ENCODE assay signal across 9 mouse cellular contexts in the genomic region with DNA sequence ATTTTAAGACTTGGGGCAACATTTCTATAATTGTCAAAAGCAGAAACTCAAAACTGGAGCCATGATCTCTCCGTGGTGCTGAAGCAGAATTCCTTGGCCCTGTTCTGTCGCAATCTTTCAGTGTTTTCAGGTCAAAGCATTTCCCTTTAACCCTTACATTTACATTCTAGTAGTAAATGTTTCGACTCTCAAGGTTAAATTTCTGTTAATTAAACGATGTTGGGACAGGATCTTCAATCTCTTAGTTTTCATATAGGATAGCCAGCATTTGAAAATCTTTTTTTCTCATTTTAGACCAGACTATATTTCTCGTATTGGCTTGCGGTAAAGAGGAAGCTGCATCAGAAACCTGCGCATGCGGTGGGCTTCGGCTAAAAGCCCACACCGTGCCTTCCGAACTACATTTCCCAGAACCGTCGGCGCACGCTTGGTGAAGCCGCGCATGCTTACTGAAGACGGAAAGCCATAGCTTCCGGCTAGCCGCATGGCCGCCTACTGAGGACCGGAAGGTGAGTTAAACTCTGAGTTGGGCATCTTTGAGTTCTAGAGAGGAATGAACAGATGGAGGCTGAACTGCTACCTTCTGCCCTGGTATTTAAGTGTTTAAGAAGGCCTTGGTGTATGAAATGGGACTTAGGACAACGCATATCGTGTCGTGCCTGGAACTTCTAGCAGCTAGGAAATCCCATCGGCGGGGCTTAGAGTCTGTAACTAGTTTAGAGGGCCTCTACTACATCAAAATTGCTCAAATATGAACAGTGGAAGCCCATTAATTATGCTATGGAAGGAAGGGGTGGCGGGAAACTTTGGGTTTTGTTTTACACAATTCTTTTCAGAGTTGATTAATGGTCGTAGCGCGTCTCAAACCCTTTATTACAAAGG. TPM values are rescaled to one million over a fixed set of nuclear protein-coding genes. Genes with fewer than 3 reads are reported as not detected.
DNase-seq lines count a peak whose midpoint lies in the region; ATAC-seq and TF ChIP-seq lines count a peak whose summit lies in the region.
"Had no signal": no experiment of that assay in that cellular context is flagged by ENCODE, and none has a peak within 500 bp of the region (broad histone marks: within the 10 kb centered on the region; RNA-seq: fewer than 3 reads in every experiment).

No protein-coding gene starts in this region.

- peak overlapping the region; percentile 78 for H3K4me2 ChIP-seq in heart, embryonic 11.5 days
- H3K4me2 ChIP-seq in kidney, embryonic 15.5 days, result peak overlapping the region; percentile 96
- peak overlapping the region; percentile 95 for H3K4me2 ChIP-seq in limb, embryonic 15.5 days
- H3K4me2 ChIP-seq in midbrain, postnatal 0 days (ENCODE audit: low read depth, low read length, poor library complexity, severe bottlenecking), result peak overlapping the region; percentile 88

- H3K4me3 ChIP-seq in embryonic fibroblast, embryonic 13.5 days (ENCODE audit: insufficient read depth, low read length), result peak overlapping the region; percentile 92
- peak overlapping the region; percentile 87 for H3K4me3 ChIP-seq in heart, embryonic 11.5 days (ENCODE audit: low read depth, low read length)
- peak overlapping the region; percentile 77 for H3K4me3 ChIP-seq in kidney, embryonic 15.5 days (replicated peaks)
- H3K4me3 ChIP-seq in limb, embryonic 15.5 days, result peak overlapping the region; percentile 70
- H3K4me3 ChIP-seq in midbrain, postnatal 0 days (ENCODE audit: low read depth, low read length), result peak overlapping the region; percentile 54

- H3K27me3 ChIP-seq in heart, embryonic 11.5 days (ENCODE audit: control insufficient read depth, insufficient read depth, low read length), result peaks cover 7% of the 10 kb centered on the region; the same call in 1 of the 2 replicates
- H3K27me3 ChIP-seq in kidney, embryonic 15.5 days, result peaks cover 15% of the 10 kb centered on the region
- H3K27me3 ChIP-seq in limb, embryonic 15.5 days, result no peaks in the 10 kb centered on the region
- no peaks in the 10 kb centered on the region for H3K27me3 ChIP-seq in midbrain, postnatal 0 days (ENCODE audit: insufficient read depth, low read length)

- peak; percentile 87 for DNase-seq in CD4-positive helper T cell, adult 2 months (ENCODE audit: low read depth, low spot score)
- DNase-seq in brain, adult 2 months (ENCODE audit: low read depth, low spot score), result peak; percentile 96
- peak; percentile 97 for DNase-seq in midbrain, postnatal 0 days (ENCODE audit: low spot score)
- peak; percentile 42 to 78 for DNase-seq in spleen, postnatal 10 days (ENCODE audit: low spot score in 2 of 2)

- WGBS in heart, embryonic 11.5 days (ENCODE audit: insufficient replicate concordance), result 2% methylated on average over 31 of the region's 31 CpGs
- 2% methylated on average over 31 of the region's 31 CpGs for WGBS in kidney, embryonic 15.5 days
- 2% methylated on average over 31 of the region's 31 CpGs for WGBS in limb, embryonic 15.5 days
- 2% methylated on average over 31 of the region's 31 CpGs for WGBS in midbrain, postnatal 0 days

- peak; percentile 84 for TF ChIP-seq POLR2A in embryonic fibroblast, embryonic 13.5 days (IDR thresholded peaks at IDR 0.05; ENCODE audit: low read depth, low read length)

- no peaks in the 10 kb centered on the region for H3K9me3 ChIP-seq in heart, embryonic 11.5 days (replicated peaks; ENCODE audit: control insufficient read depth, low read length)
- no peaks in the 10 kb centered on the region for H3K9me3 ChIP-seq in kidney, embryonic 15.5 days (replicated peaks)
- no peaks in the 10 kb centered on the region for H3K9me3 ChIP-seq in limb, embryonic 15.5 days
- no peaks in the 10 kb centered on the region for H3K9me3 ChIP-seq in midbrain, postnatal 0 days (ENCODE audit: low read length)

- H3K9ac ChIP-seq in heart, embryonic 11.5 days (ENCODE audit: low read depth, low read length), result peak overlapping the region; percentile 86
- peak overlapping the region; percentile 57 for H3K9ac ChIP-seq in kidney, embryonic 15.5 days
- peak overlapping the region; percentile 51 for H3K9ac ChIP-seq in limb, embryonic 15.5 days
- H3K9ac ChIP-seq in midbrain, postnatal 0 days (replicated peaks; ENCODE audit: low read length, poor library complexity, severe bottlenecking), result peak overlapping the region; percentile 67

- TF ChIP-seq CTCF in embryonic fibroblast, embryonic 13.5 days (IDR thresholded peaks at IDR 0.05; ENCODE audit: borderline replicate concordance, insufficient read depth, low read length), result no peak
- TF ChIP-seq CTCF in midbrain, postnatal 0 days (IDR thresholded peaks at IDR 0.05), result no peak

- ATAC-seq in heart, embryonic 11.5 days (replicated peaks; ENCODE audit: insufficient number of reproducible peaks, low FRiP score, low TSS enrichment), result peak; percentile 77
- peak; percentile 92 for ATAC-seq in kidney, embryonic 15.5 days (replicated peaks; ENCODE audit: low FRiP score)
- ATAC-seq in limb, embryonic 15.5 days (ENCODE audit: insufficient number of reproducible peaks, low FRiP score, low TSS enrichment, low read depth), result peak; percentile 89
- peak; percentile 88 for ATAC-seq in midbrain, postnatal 0 days (ENCODE audit: low FRiP score)

- H3K4me1 ChIP-seq in embryonic fibroblast, embryonic 13.5 days (ENCODE audit: control insufficient read depth, insufficient read depth, low read length), result no peaks in the 10 kb centered on the region
- peaks cover 7% of the 10 kb centered on the region; the same call in 1 of the 2 replicates for H3K4me1 ChIP-seq in heart, embryonic 11.5 days (ENCODE audit: control insufficient read depth, insufficient read depth, low read length)
- peaks cover 24% of the 10 kb centered on the region for H3K4me1 ChIP-seq in kidney, embryonic 15.5 days
- peaks cover 19% of the 10 kb centered on the region for H3K4me1 ChIP-seq in limb, embryonic 15.5 days
- peaks cover 5% of the 10 kb centered on the region; the same call in 1 of the 2 replicates for H3K4me1 ChIP-seq in midbrain, postnatal 0 days (ENCODE audit: insufficient read depth, low read length)

- peaks cover 8% of the 10 kb centered on the region for H3K36me3 ChIP-seq in heart, embryonic 11.5 days (ENCODE audit: control insufficient read depth, insufficient read depth, low read length)
- H3K36me3 ChIP-seq in kidney, embryonic 15.5 days, result peaks cover 22% of the 10 kb centered on the region
- peaks cover 13% of the 10 kb centered on the region for H3K36me3 ChIP-seq in limb, embryonic 15.5 days
- H3K36me3 ChIP-seq in midbrain, postnatal 0 days (ENCODE audit: insufficient read depth, low read length), result peaks cover 13% of the 10 kb centered on the region

- peak overlapping the region; percentile 39; the same call in 1 of the 2 replicates for H3K27ac ChIP-seq in embryonic fibroblast, embryonic 13.5 days (ENCODE audit: insufficient read depth, low read length)
- H3K27ac ChIP-seq in heart, embryonic 11.5 days (ENCODE audit: low read depth, low read length), result peak overlapping the region; percentile 46; the same call in 1 of the 2 replicates
- peak overlapping the region; percentile 87 for H3K27ac ChIP-seq in kidney, embryonic 15.5 days
- H3K27ac ChIP-seq in limb, embryonic 15.5 days, result peak overlapping the region; percentile 82
- peak overlapping the region; percentile 82 for H3K27ac ChIP-seq in midbrain, postnatal 0 days (ENCODE audit: low read depth, low read length)

RNA-seq across cellular contexts. Expression of gene Pus3, which starts 0.9 kb away (rescaled TPM):
- 9.6 and 12.7 TPM in 2 replicates for polyA plus RNA-seq in embryonic fibroblast, embryonic 13.5 days (2011; ENCODE audit: insufficient read length, low read depth, missing spikeins)
- 16.8 and 17.6 TPM in 2 replicates for polyA plus RNA-seq in heart, embryonic 11.5 days (2014; fragmentation: Nextera tagmentation; extraction: Ambion mirVana)
- polyA plus RNA-seq in kidney, embryonic 15.5 days (2015; fragmentation: Nextera tagmentation; extraction: Ambion mirVana), result 21.8 and 22.0 TPM in 2 replicates
- polyA plus RNA-seq in limb, embryonic 15.5 days (2015; fragmentation: Nextera tagmentation; extraction: Ambion mirVana), result 17.2 and 19.2 TPM in 2 replicates
- 9.6 and 12.8 TPM in 2 replicates for total RNA-seq in midbrain, postnatal 0 days (2014; rRNA removed)
- polyA plus RNA-seq in midbrain, postnatal 0 days (2015; fragmentation: Nextera tagmentation; extraction: Ambion mirVana), result 13.3 and 14.2 TPM in 2 replicates

RNA-seq across cellular contexts. Expression of gene Ddx25, which starts 0.9 kb away (rescaled TPM):
- 0.26 and 0.28 TPM in 2 replicates for polyA plus RNA-seq in embryonic fibroblast, embryonic 13.5 days (2011; ENCODE audit: insufficient read length, low read depth, missing spikeins)
- 2.5 TPM in 2 replicates for polyA plus RNA-seq in heart, embryonic 11.5 days (2014; fragmentation: Nextera tagmentation; extraction: Ambion mirVana)
- 2.3 and 2.4 TPM in 2 replicates for polyA plus RNA-seq in kidney, embryonic 15.5 days (2015; fragmentation: Nextera tagmentation; extraction: Ambion mirVana)
- polyA plus RNA-seq in limb, embryonic 15.5 days (2015; fragmentation: Nextera tagmentation; extraction: Ambion mirVana), result 2.1 and 2.4 TPM in 2 replicates
- 24.1 and 28.6 TPM in 2 replicates for total RNA-seq in midbrain, postnatal 0 days (2014; rRNA removed)
- polyA plus RNA-seq in midbrain, postnatal 0 days (2015; fragmentation: Nextera tagmentation; extraction: Ambion mirVana), result 28.5 and 28.7 TPM in 2 replicates

RNA-seq across cellular contexts. Expression of gene Pate2, which starts 10.8 kb away (rescaled TPM):
- polyA plus RNA-seq in embryonic fibroblast, embryonic 13.5 days (2011; ENCODE audit: insufficient read length, low read depth, missing spikeins), result 0.23 and 0.53 TPM in 2 replicates
- 0.46 and 0.73 TPM in 2 replicates for polyA plus RNA-seq in heart, embryonic 11.5 days (2014; fragmentation: Nextera tagmentation; extraction: Ambion mirVana)
- polyA plus RNA-seq in kidney, embryonic 15.5 days (2015; fragmentation: Nextera tagmentation; extraction: Ambion mirVana), result 1.0 TPM in 2 replicates
- 0.31 and 0.83 TPM in 2 replicates for polyA plus RNA-seq in limb, embryonic 15.5 days (2015; fragmentation: Nextera tagmentation; extraction: Ambion mirVana)
- 0.14 and 0.33 TPM in 2 replicates for total RNA-seq in midbrain, postnatal 0 days (2014; rRNA removed)
- polyA plus RNA-seq in midbrain, postnatal 0 days (2015; fragmentation: Nextera tagmentation; extraction: Ambion mirVana), result 0.42 and 0.54 TPM in 2 replicates

RNA-seq across cellular contexts. Expression of gene Hyls1, which starts 10.9 kb away (rescaled TPM):
- polyA plus RNA-seq in embryonic fibroblast, embryonic 13.5 days (2011; ENCODE audit: insufficient read length, low read depth, missing spikeins), result 11.2 and 12.9 TPM in 2 replicates
- polyA plus RNA-seq in heart, embryonic 11.5 days (2014; fragmentation: Nextera tagmentation; extraction: Ambion mirVana), result 15.4 and 16.0 TPM in 2 replicates
- 15.5 and 15.6 TPM in 2 replicates for polyA plus RNA-seq in kidney, embryonic 15.5 days (2015; fragmentation: Nextera tagmentation; extraction: Ambion mirVana)
- 14.2 and 14.4 TPM in 2 replicates for polyA plus RNA-seq in limb, embryonic 15.5 days (2015; fragmentation: Nextera tagmentation; extraction: Ambion mirVana)
- 7.9 and 8.9 TPM in 2 replicates for total RNA-seq in midbrain, postnatal 0 days (2014; rRNA removed)
- 9.2 and 10.7 TPM in 2 replicates for polyA plus RNA-seq in midbrain, postnatal 0 days (2015; fragmentation: Nextera tagmentation; extraction: Ambion mirVana)

RNA-seq across cellular contexts. Expression of gene Gm1113, which starts 41.2 kb away (rescaled TPM):
- polyA plus RNA-seq in embryonic fibroblast, embryonic 13.5 days (2011; ENCODE audit: insufficient read length, low read depth, missing spikeins), result not detected in 2 replicates
- not detected in 2 replicates for polyA plus RNA-seq in heart, embryonic 11.5 days (2014; fragmentation: Nextera tagmentation; extraction: Ambion mirVana)
- not detected in 2 replicates for polyA plus RNA-seq in kidney, embryonic 15.5 days (2015; fragmentation: Nextera tagmentation; extraction: Ambion mirVana)
- not detected in 2 replicates for polyA plus RNA-seq in limb, embryonic 15.5 days (2015; fragmentation: Nextera tagmentation; extraction: Ambion mirVana)
- not detected in 2 replicates for total RNA-seq in midbrain, postnatal 0 days (2014; rRNA removed)
- polyA plus RNA-seq in midbrain, postnatal 0 days (2015; fragmentation: Nextera tagmentation; extraction: Ambion mirVana), result not detected in 2 replicates
- total RNA-seq: gastrocnemius, postnatal 4 days had no signal

Comparison
In these comparisons a context has a peak if more than half of its experiments do, and no peak if none do; other contexts are left out.
1. Peak in every context shown above with its lines: DNase-seq, ATAC-seq, H3K4me3 ChIP-seq and H3K27ac ChIP-seq.